Mouse (Mus musculus) spleen, adult 12 weeks (tissue): Measurements from ENCODE around the gene Gsdme.
A peak's percentile ranks its signal among the peaks of the same experiment; 100 is the strongest.

ENCODE experiments used
- DNase-seq: peaks from one replicate; pipeline ENCODE4 v3.0.0; 2022; ENCODE audit warnings: low spot score

Gsdme gene

GRCm38 (mm10) chr6:50263670-50264069 is at the start of gene Gsdme:
Gsdme (minus strand) TSS chr6:50263862.
- no peak for DNase-seq

GRCm38 (mm10) chr6:50312647-50313046 is 49.0 kb upstream of the Gsdme start:
- DNase-seq: peak; percentile 39

GRCm38 (mm10) chr6:50309019-50309418 is 45.4 kb upstream of the Gsdme start:
- no peak for DNase-seq

GRCm38 (mm10) chr6:50306625-50307024 is 43.0 kb upstream of the Gsdme start:
- no peak for DNase-seq

GRCm38 (mm10) chr6:50304949-50305491 is 41.4 kb upstream of the Gsdme start:
- peak; percentile 41 for DNase-seq

GRCm38 (mm10) chr6:50301121-50301520 is 37.5 kb upstream of the Gsdme start:
- DNase-seq: no peak

- no peak for DNase-seq
These were observed 37.0 kb upstream of the Gsdme start for GRCm38 (mm10) chr6:50300622-50301021.

GRCm38 (mm10) chr6:50299071-50299470 is 35.4 kb upstream of the Gsdme start:
- no peak for DNase-seq

- no peak for DNase-seq
These were observed 34.0 kb upstream of the Gsdme start for GRCm38 (mm10) chr6:50297671-50298070.

- DNase-seq: no peak
These were observed 31.5 kb upstream of the Gsdme start for GRCm38 (mm10) chr6:50295136-50295535.

- peak; percentile 40 for DNase-seq
These were observed 30.5 kb upstream of the Gsdme start for GRCm38 (mm10) chr6:50294128-50294527.

GRCm38 (mm10) chr6:50291650-50292049 is 28.0 kb upstream of the Gsdme start:
- DNase-seq: no peak

- DNase-seq: no peak
These were observed 23.2 kb upstream of the Gsdme start for GRCm38 (mm10) chr6:50286881-50287280.

- DNase-seq: no peak
These were observed 16.0 kb upstream of the Gsdme start for GRCm38 (mm10) chr6:50279642-50280041.

GRCm38 (mm10) chr6:50273947-50274346 is 10.3 kb upstream of the Gsdme start:
- DNase-seq: no peak

GRCm38 (mm10) chr6:50273416-50273815 is 9.8 kb upstream of the Gsdme start:
- DNase-seq: no peak

- DNase-seq: no peak
These were observed 1.4 kb downstream of the Gsdme start for GRCm38 (mm10) chr6:50262310-50262709.

- no peak for DNase-seq
These were observed 1.8 kb downstream of the Gsdme start for GRCm38 (mm10) chr6:50261922-50262261.

GRCm38 (mm10) chr6:50261201-50261921 is 2.3 kb downstream of the Gsdme start:
- DNase-seq: no peak

GRCm38 (mm10) chr6:50255356-50255755 is 8.3 kb downstream of the Gsdme start:
- no peak for DNase-seq

- no peak for DNase-seq
These were observed 8.9 kb downstream of the Gsdme start for GRCm38 (mm10) chr6:50254723-50255184.

GRCm38 (mm10) chr6:50252690-50253089 is 11.0 kb downstream of the Gsdme start:
- DNase-seq: no peak

GRCm38 (mm10) chr6:50247791-50248190 is 15.9 kb downstream of the Gsdme start:
- no peak for DNase-seq

- DNase-seq: no peak
These were observed 16.3 kb downstream of the Gsdme start for GRCm38 (mm10) chr6:50247356-50247755.
